Mouse (Mus musculus): ENCODE results near the gene Aebp2.

- TF ChIP-seq POLR2A (IDR thresholded peaks at IDR 0.05; ENCODE audit: borderline replicate concordance, low read depth, low read length) (no peak), CTCF (IDR thresholded peaks at IDR 0.05; ENCODE audit: low read depth, low read length) (no peak)
These were observed 46.3 kb upstream of the Aebp2 start for GRCm38 (mm10) chr6:140576133-140576532.

All from bone marrow macrophage, adult 2 months (primary cell).